Mouse (Mus musculus) liver, adult (tissue): ENCODE measurements around the gene Abi3.

Source experiments
- GATA4 ChIP-seq: IDR thresholded peaks from 2 replicates; pipeline ENCODE4 v1.6.1; 2014; ENCODE audit warnings: mild to moderate bottlenecking, low read length; ENCODE audit not compliant: insufficient replicate concordance

The Abi3 gene

DNA sequence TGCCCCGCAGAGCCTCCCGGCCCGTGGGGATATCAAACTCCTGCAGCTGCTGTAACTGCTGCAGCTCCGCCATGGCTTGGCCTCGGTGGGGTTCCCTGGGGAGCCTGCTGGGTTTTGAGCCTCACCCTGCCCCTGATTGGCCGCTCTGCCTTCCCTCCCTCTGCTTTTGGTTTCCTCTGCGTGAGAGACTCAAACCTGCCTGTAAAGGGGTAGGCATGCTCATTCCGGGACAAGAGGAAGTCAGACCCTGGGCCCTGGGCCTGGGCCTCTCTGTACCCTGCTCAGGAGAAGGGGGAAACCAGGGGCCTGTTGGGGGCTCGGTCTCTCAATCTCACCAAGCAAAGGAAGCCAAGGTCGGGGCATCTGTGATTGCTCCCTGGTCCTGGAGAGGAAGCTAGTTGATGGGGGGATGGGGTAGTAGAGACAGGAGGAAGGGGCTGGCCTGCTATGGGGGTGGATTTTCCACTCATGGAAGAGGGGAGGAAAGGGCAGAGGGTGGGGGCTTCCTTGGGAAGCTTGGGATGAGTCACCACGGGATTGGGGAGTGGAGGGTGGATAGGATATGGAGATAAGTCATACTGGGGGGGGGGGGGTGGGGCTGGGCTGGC, at the start of gene Abi3:
TSS of gene Abi3 (minus strand) at position 403 of the 608 bp plus-strand sequence.
- TF ChIP-seq GATA4: no peak; the same call in 1 of the 2 replicates

DNA sequence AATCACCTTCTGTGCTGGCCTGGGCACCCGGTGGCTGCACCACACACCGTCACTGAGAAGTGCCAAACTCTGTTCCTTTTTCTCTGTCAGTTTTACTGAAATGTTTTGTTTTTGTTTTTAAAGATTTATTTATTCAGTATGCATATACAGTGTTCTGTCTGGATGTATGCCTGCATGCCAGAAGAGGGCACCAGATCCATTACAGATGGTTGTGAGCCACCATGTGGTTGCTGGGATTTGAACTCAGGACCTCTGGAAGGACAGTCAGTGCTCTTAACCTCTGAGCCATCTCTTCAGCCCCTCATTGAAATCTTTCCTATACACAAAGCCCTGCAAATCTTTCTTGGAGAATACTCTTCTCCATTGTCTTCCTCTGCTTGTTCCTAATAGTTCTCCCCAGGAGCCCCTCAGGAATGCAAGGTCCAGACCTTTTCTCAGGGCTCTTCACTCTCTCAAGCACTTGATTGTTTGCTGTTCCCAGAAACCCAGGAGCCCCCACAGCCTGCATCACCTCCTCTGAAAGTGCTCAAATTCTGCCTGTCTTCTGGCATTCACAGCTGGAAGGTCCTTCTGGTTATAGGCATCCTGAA, 48.3 kb upstream of the Abi3 start:
- no peak for TF ChIP-seq GATA4

DNA sequence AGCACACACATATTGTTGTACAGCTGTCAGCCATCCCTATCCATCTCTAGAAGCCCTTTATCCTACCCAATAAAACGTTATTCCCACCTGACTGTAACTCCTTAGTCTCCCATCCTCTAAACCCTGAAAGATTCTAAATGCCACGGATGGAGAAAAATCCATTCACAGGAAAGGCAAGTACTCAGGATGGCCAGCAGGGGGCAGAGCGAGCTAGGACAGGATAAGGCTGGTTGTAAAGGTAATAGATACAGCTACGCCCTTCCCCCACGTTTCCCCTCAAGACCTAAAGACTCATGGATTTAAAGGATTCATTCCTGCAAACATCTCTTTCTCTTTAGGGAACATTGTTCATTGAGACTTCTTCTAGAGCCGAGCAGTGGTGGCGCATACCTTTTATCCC, 34.0 kb upstream of the Abi3 start:
- no peak for TF ChIP-seq GATA4

DNA sequence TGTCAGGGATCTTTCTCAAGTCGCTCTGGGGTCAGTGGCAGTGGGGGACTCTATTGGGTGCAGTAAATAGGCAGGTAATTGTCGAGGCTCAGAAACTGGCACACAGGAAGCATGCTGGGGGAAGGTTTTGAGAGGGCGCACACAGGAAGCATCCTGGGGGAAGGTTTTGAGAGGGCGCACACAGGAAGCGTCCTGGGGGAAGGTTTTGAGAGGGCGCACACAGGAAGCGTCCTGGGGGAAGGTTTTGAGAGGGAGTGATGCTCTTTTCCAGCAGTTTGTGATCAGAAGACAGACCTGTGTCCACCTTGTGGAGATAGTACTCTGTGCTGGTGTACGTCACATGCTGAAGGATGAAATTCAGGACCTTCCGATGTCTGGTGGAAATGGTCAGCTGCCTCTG, 33.5 kb upstream of the Abi3 start:
- no peak for TF ChIP-seq GATA4

DNA sequence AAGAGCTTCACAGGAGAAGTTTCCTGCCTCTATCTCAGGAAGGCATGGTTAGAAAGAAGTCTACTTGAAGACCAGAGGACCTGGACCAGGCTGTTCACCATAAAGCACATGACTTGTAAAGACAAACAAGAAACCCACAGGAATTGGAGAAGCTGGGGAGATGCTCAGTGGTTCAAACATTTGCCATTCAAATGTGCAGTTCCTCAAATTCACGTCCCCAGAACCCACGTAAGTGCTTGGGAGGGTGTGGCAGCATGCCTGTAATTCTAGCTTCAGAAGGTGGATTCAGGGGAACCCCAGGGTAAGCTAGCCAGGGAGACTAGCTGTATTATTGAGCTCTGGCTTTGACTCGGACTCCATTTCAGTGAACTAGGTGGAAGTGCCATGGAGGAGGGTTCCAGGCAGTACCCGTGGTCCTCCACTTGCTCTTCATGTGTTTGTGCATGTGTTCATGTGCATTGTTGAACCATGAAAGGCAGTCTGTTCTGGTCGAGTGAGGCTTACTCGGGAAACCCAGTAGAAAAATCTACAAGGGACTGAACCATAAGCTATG, 27.7 kb upstream of the Abi3 start:
- no peak for TF ChIP-seq GATA4

DNA sequence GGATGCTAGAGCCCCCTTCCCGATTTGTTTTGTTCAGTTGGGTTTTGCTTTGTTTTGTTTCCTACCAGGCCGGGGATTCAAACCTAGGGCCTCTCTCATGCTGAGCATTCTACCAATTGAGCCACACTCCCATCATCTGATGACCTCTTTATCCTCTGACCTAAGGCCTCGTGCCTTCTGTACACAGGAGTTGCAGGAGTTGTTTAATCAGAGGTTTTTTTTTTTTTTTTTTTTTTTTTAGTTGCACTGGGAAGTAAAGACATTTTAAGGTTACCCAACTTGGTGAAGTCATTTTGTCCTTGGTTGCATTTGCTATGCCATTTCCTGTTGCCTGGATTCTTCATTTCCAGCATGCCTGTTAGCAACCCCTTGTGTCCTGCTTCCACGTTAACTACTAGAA, 27.2 kb upstream of the Abi3 start:
- no peak for TF ChIP-seq GATA4

DNA sequence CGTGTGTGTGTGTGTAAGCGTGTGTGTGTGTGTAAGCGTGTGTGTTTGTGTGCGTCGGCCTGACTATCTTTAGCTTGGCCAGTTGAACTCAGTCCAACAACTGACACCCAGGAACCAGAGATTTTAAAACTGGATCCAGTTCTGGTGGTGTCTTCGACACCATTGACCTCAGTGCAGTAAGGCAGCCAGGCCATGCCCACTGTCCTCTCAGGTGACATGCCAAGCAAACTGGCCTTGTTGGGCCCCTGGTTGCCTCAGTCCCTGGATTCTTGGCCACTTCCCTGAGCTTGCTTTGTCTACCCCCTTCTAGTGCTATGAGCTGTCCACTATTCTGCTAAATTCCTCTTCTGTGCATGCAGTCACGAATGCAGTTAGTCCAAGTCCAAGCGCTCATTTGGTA, 19.1 kb upstream of the Abi3 start:
- TF ChIP-seq GATA4: no peak

DNA sequence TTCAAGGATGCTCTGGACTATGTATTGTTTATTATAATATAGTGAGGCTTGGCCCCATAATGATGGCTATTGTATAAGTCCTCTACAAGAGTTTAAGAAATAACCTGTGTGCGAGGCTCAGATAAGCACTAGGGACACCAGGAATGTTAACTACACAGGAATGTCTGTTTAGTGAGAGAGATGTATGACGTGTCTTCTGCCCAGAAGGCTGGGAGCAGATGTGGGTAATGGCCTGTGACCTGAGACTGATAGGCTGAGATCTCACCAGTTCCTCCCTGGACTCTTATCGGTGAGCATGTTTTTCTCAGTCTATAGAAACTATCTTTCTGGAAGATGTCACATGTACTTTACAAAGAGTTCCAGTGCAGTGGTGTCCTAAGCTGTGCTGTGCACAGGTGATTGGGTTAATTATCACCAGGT, 17.8 kb upstream of the Abi3 start:
- no peak for TF ChIP-seq GATA4

DNA sequence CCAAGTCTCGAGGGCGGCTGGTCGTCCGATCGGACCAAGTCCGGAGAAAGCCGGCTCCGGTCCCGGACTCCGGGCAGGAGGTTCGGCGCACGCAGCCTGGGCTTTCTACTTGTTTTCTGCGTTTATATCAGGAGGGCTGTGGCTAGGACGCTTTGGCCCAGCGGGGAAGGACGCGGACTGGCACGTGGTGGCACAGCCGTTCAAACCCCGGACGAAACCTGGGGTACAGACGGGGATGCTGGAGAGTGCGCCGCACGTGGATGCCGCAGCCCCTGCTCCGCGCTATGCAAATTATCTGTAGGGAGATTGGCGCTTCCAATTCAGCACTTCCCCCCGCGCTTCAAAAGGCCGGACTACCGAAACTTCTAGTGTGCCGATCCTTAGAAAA, 17.2 kb upstream of the Abi3 start:
- TF ChIP-seq GATA4: peak; percentile 25; the same call in 1 of the 2 replicates

DNA sequence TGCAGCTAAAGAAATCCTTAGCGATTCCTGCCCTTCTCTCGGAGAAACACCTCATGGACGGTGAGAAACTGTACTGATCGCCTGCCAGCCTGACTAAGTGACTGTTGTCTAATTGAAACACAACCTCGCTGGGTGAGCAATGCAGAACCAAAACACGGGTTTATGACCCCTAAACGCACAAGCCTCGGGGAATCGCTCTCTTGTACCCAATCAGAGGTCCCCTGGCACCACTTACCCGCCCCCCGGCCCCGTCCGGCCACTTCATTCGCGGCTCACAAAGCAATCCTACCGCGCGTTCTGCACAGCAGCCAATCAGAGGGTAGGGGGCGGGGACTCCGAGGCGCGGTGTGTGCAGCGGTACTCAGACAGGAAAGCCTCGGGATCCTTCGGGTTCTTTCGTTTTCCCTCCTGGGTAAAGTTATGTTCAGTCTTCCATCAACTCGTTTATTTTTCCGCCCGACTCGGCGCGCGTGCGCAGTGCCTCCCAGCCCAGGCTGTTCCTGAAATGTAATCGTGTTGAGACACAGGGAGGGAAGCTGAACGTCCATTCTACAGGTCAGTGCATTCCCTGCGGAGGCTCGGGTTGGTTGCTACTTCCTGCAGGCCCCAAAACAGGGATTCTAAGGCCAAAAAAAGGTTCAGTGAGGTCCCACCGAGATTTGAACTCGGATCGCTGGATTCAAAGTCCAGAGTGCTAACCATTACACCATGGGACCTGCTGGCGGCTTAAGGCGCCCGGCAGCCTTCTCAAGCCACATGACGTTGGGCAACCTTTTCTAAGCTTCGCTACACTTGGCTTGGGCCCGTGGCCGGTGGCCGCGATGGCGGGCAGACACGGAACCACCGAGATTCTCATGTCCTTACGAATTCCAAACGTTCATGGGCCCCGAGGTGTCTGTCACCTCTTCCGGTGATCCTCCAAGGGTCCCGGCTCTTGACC, 16.5 kb upstream of the Abi3 start:
- TF ChIP-seq GATA4: no peak

DNA sequence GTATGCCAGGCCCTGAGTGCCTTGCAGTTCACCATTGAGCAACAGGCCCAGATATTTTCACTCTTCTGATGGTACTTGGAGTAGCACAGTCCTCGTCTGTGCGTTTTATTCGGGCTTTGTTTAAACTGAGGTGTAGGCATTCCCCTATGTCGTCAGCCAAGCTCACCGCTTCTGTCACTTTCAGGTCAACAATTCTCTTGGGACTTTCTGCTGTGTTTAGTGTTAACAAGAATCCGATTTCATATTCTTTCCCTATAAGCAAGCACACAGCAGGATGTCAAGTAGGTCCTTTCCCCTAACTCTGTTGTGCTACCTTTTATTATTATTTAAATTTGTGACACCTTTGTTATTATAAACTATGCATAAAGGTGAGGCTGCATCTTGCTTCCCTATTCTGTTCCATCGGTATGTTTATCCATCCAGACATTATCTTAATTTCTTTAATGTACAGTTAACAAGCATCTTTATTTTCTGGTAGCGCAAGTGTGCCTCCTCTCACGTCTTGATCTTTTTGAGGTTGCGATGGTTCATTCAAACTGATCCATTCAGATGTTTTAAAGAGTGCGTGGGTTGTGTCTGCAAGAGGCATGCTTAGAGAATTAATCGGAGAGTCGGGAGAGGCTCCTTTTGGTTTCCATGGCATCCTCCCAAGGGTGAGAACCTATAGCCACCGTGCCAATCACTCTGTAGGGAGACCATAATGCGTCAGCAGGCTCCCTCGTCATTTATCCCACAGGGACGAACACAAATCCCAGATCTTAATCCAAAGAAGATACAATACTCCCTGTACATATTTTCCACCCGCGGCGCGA, 15.6 kb upstream of the Abi3 start:
- TF ChIP-seq GATA4: no peak

DNA sequence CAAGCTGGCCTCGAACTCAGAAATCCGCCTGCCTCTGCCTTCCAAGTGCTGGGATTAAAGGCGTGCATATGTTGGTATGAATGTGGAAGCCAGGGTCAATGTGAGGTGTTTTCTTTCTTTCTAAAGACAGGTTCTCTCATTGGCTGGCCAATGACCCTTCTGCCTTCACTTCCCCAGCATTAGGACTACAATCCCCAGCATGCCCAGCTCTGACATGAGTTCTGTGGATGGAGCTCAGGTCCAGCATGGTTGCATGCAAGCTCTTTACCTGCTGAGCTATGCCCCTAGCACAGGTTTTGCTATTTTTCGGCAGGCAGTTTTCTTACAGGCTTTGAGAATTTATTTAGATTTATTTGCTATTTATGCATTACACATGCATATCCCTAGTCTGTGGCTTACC, 15.0 kb upstream of the Abi3 start:
- TF ChIP-seq GATA4: no peak

DNA sequence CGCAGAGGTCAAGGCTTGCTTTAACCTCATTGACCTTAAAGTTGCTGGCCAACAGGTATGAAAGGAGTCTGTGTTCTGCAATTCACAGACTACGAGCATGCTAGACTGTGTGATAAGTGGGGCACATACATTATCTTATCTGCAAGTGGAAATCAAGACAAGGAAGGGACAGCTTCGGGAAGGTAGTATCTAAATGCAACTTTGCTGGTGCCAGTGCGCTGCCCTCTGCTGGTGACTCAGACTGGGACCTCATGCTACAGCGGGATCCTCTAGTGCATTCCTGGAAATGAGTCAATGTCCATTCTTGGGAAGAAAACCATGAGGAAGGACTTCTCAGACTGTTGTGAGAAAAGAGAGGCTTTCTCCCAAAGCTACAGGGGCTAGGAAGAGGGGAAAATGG, 11.4 kb upstream of the Abi3 start:
- TF ChIP-seq GATA4: no peak

DNA sequence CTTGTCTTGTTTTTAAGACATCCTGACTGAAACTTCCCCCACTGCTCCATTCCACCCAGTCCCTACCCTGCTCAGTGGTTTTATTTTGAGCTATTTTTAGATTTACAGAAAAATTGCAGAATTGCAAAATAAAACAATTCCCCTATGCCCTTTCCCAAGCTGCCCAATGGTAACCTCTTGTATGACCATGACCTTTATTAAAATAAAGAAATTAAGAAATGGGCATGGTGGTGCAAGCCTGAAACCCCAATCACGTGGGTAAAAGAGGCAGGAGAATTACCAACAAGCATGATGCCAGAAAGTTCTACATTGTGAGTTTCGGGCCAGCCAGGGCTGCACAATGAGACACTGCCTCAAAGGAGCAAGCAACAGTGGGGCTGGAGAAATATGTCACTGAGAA, 8.6 kb upstream of the Abi3 start:
- no peak for TF ChIP-seq GATA4

DNA sequence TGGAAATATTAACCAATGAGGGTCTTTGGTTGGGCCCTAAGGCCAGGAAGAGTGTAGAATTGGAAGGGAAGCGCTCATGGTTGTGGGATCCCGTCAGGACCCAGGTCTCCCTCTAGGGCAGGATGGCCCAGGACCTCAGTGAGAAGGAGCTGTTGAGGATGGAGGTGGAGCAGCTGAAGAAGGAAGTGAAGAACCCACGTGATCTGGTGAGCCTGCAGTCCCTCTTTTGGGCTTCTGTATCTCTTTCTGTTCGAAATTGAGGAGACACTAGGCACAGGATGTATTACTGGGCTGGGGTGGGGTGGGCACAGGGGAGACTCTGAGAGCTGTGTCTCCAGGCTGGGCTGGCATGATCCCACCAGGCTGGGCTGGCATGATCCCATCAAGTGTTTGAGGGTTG, 2.7 kb upstream of the Abi3 start:
- TF ChIP-seq GATA4: no peak
